Mouse (Mus musculus): Measurements from ENCODE around the gene Gm21732. TPM values are rescaled to one million over a fixed set of nuclear protein-coding genes. Genes with fewer than 3 reads are reported as not detected.
"Not testable (repeated sequence)": the region's sequence is repeated elsewhere in the genome, so short reads cannot be mapped to it uniquely, and the experiment has no call there.

The Gm21732 gene
- polyA plus RNA-seq (2012; rRNA removed) = not detected in 2 replicates

DNA sequence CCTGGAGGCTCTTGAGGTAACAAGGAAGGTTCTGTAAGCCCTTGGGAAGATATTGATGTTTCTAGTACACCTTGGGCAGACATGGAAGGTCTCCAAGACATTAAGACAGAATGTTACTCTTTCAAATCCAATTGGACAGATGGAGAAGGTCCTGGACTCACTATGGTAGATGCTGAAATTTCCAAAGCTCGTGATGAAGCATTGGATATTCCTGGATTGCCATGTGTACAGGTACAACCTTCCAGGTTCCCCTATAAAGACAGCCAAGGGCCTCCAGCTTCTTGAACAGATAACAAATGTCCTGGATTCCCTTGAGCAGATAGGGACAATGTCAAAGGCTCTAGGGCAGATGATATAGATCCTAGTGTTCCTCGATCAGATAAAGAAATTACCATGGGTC is at the start of gene Gm21732:
Gene Gm21732, minus strand, starts transcription at position 101 of the 400 bp plus-strand sequence.
- not testable (repeated sequence) for H3K4me3 ChIP-seq (ENCODE audit: control insufficient read depth, insufficient read depth, low read length); H3K36me3 ChIP-seq (ENCODE audit: control insufficient read depth, insufficient read depth, low read length); H3K27me3 ChIP-seq (ENCODE audit: control insufficient read depth, insufficient read depth, low read length); DNase-seq; H3K27ac ChIP-seq (ENCODE audit: control insufficient read depth, insufficient read depth, low read length); H3K4me1 ChIP-seq (replicated peaks; ENCODE audit: control insufficient read depth, insufficient read depth, low read length)
- WGBS = no CpG with 5 or more reads among the region's 2 CpGs

Other genes starting within 250 kb of the Gm21732 start
- gene Gm20897, start 73.5 kb downstream of the Gm21732 start, polyA plus RNA-seq (2012; rRNA removed) = not detected in 2 replicates